Mouse (Mus musculus): Measurements from ENCODE around the gene Hdac4.

GRCm38 (mm10) chr1:92022009-92022408, 173.5 kb downstream of the Hdac4 start:
- TF ChIP-seq SRF (IDR thresholded peaks at IDR 0.05; ENCODE audit: control insufficient read depth, insufficient read length, low read depth) (no peak), POLR2A (IDR thresholded peaks at IDR 0.05; ENCODE audit: insufficient read length, low read depth) (no peak), TCF12 (IDR thresholded peaks at IDR 0.05; ENCODE audit: insufficient read depth, poor library complexity, severe bottlenecking) (no peak), MYOG (IDR thresholded peaks at IDR 0.05; ENCODE audit: control insufficient read depth in 1 of 3, insufficient read depth in 1 of 3, insufficient read length in 2 of 3, low read depth in 2 of 3) (no peak), USF1 (IDR thresholded peaks at IDR 0.05; ENCODE audit: low read depth) (no peak), MYOD1 (IDR thresholded peaks at IDR 0.05; ENCODE audit: control insufficient read depth in 1 of 3, insufficient read length in 2 of 3, low read depth in 2 of 3) (no peak), MAX (IDR thresholded peaks at IDR 0.05; ENCODE audit: low read depth) (no peak), REST (IDR thresholded peaks at IDR 0.05; ENCODE audit: insufficient read depth, insufficient read length) (no peak), TCF3 (IDR thresholded peaks at IDR 0.05; ENCODE audit: insufficient read length, low read depth) (no peak), E2F4 (IDR thresholded peaks at IDR 0.05; ENCODE audit: insufficient read depth) (no peak)

Data from myocyte (in vitro differentiated cells).